Mouse (Mus musculus) frontal cortex, postnatal 36 days (tissue): ENCODE results near the gene Ahdc1.

Experiments used
- DNase-seq, 2 experiments: peaks; one replicate each; pipeline ENCODE4 v3.0.0; 2022; ENCODE audit warnings: low spot score in 2 of 2

Gene Ahdc1

GRCm38 (mm10) chr4:133017597-133018262 lies 6.7 kb downstream of the Ahdc1 start:
- peak in 1 of 2 experiments; percentile 68 for DNase-seq

GRCm38 (mm10) chr4:133018263-133018798 lies 7.3 kb downstream of the Ahdc1 start:
- no peak for DNase-seq

- DNase-seq, result peak in 1 of 2 experiments; percentile 8
These were observed 9.7 kb downstream of the Ahdc1 start for GRCm38 (mm10) chr4:133020721-133021120.

- peak in 1 of 2 experiments; percentile 31 for DNase-seq
These were observed 10.2 kb downstream of the Ahdc1 start for GRCm38 (mm10) chr4:133021181-133021671.

- DNase-seq, result peak in 1 of 2 experiments; percentile 15
These were observed 11.2 kb downstream of the Ahdc1 start for GRCm38 (mm10) chr4:133022217-133022616.

- no peak for DNase-seq
These were observed 12.0 kb downstream of the Ahdc1 start for GRCm38 (mm10) chr4:133022954-133023635.

- DNase-seq, result no peak
These were observed 12.6 kb downstream of the Ahdc1 start for GRCm38 (mm10) chr4:133023636-133024035.

GRCm38 (mm10) chr4:133024404-133024803 lies 13.3 kb downstream of the Ahdc1 start:
- no peak for DNase-seq

GRCm38 (mm10) chr4:133024969-133025685 lies 14.1 kb downstream of the Ahdc1 start:
- peak in 1 of 2 experiments; percentile 19 for DNase-seq

GRCm38 (mm10) chr4:133026272-133026671 lies 15.2 kb downstream of the Ahdc1 start:
- no peak for DNase-seq

GRCm38 (mm10) chr4:133026826-133027375 lies 15.8 kb downstream of the Ahdc1 start:
- no peak for DNase-seq

- DNase-seq, result no peak
These were observed 16.7 kb downstream of the Ahdc1 start for GRCm38 (mm10) chr4:133027721-133028120.

GRCm38 (mm10) chr4:133028193-133028592 lies 17.1 kb downstream of the Ahdc1 start:
- DNase-seq, result no peak

GRCm38 (mm10) chr4:133028875-133029274 lies 17.8 kb downstream of the Ahdc1 start:
- DNase-seq, result no peak

GRCm38 (mm10) chr4:133032410-133033095 lies 21.5 kb downstream of the Ahdc1 start:
- DNase-seq, result no peak

GRCm38 (mm10) chr4:133034478-133034877 lies 23.4 kb downstream of the Ahdc1 start:
- DNase-seq, result no peak

- DNase-seq, result no peak
These were observed 24.4 kb downstream of the Ahdc1 start for GRCm38 (mm10) chr4:133035446-133035845.

GRCm38 (mm10) chr4:133035946-133036345 lies 24.9 kb downstream of the Ahdc1 start:
- no peak for DNase-seq

- no peak for DNase-seq
These were observed 26.2 kb downstream of the Ahdc1 start for GRCm38 (mm10) chr4:133037293-133037692.

- DNase-seq, result no peak
These were observed 26.7 kb downstream of the Ahdc1 start for GRCm38 (mm10) chr4:133037798-133038197.

GRCm38 (mm10) chr4:133038521-133039115 lies 27.6 kb downstream of the Ahdc1 start:
- DNase-seq, result no peak
